Mouse (Mus musculus) E14TG2a.4 (cell line): ENCODE results near the gene Hadha.

Experiments
- H3K27me3 ChIP-seq: 2 replicates; pipeline ENCODE4 v1.6.1; 2014; ENCODE audit warnings: low read length, control low read depth; ENCODE audit not compliant: insufficient read depth
- H3K36me3 ChIP-seq: 2 replicates; pipeline ENCODE4 v1.6.1; 2014; ENCODE audit warnings: low read length, control low read depth; ENCODE audit not compliant: insufficient read depth
- H3K4me1 ChIP-seq: replicated peaks from 2 replicates; pipeline ENCODE4 v1.6.1; 2014; ENCODE audit warnings: low read depth, low read length, control low read depth
- H3K4me3 ChIP-seq: replicated peaks from 2 replicates; pipeline ENCODE4 v1.5.1; 2014; ENCODE audit warnings: mild to moderate bottlenecking, low read length
- H3K9me3 ChIP-seq: 2 replicates; pipeline ENCODE4 v1.6.1; 2014; ENCODE audit warnings: low read length, control low read depth
- CTCF ChIP-seq: conservative IDR thresholded peaks from 2 replicates; pipeline ENCODE4 v1.5.1; 2014; ENCODE audit warnings: low read length
- NANOG ChIP-seq: IDR thresholded peaks from 2 replicates; pipeline ENCODE4 v1.6.1; 2014; ENCODE audit warnings: borderline replicate concordance, low read length, mixed read lengths
- POU5F1 ChIP-seq: IDR thresholded peaks from 2 replicates; pipeline ENCODE4 v1.6.1; 2014; ENCODE audit warnings: low read length, borderline replicate concordance

Gene Hadha

DNA sequence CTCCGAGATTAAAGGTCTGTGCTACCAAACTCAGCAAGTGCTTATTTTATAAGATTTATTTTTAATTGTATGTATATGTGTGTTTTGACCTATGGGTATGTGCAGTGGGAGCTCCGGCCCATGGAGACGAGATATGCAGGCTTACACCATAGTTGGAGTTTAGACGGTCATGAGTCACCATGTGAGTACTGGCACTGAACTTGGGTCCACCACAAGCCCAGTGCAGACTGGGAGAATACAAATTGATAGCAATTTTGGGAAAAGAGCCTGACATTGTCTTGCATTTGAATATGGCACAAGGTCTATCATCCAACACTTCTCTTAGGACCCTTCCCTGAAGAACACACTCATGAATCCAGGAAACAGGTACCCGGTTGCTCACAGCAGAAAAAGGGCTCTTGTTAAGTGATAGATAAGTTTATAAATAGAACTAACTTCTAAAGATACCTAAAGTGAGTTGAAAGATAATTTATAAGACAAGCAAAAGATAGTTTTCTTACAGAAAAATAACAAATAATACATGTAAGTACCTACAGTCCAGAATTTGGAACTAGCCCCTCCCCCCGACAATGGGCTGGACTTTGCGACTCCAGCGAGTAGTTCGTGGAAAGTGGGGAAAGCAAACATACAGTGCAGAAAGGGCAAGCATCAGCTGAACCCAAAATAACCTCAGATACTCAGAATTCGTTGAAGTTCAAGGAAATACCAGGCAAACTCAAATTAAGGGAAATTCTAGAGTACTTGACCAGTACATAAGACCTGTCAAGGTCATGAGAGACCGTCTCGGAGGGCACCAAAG lies 32.9 kb upstream of the Hadha start:
- Histone ChIP-seq H3K9me3 (no peaks in the 10 kb centered on the region), H3K4me1 (peaks cover 9% of the 10 kb centered on the region; the same call in 1 of the 2 replicates), H3K27me3 (no peaks in the 10 kb centered on the region), H3K36me3 (peaks cover 42% of the 10 kb centered on the region), H3K4me3 (no peak overlapping the region)
- TF ChIP-seq CTCF (no peak), NANOG (no peak), POU5F1 (no peak)

DNA sequence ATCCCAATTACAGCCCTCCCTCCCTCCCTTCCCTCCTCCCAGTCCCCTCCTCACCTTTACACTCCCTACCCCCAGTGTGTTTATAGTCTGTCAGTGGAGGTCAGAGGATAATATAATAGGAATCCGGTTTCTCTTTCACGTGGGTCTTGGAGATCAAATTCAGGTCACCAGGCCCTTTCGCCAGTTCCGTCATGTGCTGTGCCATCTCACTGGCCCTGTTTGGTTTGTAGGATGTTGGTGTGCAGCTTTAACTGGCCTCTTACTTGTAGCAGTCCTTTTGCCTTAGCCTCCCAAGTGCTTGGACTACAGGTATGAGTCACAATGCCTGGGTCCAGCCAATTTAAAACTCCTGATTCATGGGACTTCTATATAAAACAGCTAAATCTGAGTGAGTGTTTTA lies 20.8 kb upstream of the Hadha start:
- no peak for TF ChIP-seq CTCF
- TF ChIP-seq NANOG: no peak
- no peak for TF ChIP-seq POU5F1
- H3K9me3 ChIP-seq: no peaks in the 10 kb centered on the region
- H3K4me3 ChIP-seq: no peak overlapping the region
- no peaks in the 10 kb centered on the region for H3K27me3 ChIP-seq
- H3K36me3 ChIP-seq: peaks cover 73% of the 10 kb centered on the region
- peaks cover 51% of the 10 kb centered on the region for H3K4me1 ChIP-seq

DNA sequence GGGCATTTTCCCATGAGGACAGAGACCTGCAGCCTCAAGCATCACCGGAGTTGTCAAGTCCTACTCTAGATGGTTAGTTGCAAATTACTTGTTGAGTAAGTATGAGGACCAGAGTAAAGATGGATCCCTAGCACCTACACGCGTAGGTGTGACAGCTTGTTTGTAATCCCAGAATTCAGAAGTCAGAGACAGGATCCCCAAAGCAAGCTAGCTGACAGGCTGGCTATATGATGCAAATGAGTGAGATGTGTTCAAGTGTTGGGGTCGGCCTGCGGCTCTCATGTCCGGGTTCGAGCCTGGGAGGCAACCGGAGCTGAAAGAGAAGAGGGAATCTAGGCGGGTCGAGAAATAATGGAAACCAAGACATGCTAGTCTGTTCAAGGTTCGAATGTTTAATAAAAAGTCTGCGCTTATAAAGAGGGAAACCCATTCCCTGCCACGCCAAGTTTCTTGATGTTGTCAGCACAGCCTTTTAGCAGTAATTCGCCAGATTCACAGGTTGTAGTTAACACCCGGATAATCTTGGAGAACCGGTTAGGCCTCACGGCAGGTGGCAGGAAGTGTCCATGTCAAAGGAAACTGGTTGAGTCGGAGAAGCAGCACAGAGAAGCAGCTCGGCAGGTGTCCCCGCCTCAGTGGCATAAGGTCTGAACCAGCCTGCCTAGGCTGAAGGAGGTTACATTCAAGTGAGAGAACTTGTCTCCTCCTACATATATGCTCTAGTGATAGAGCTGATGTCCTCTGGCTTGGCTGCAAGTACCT lies 18.1 kb upstream of the Hadha start:
- Histone ChIP-seq H3K4me3 (peak overlapping the region; percentile 51), H3K36me3 (peaks cover 69% of the 10 kb centered on the region), H3K27me3 (no peaks in the 10 kb centered on the region), H3K9me3 (no peaks in the 10 kb centered on the region), H3K4me1 (peaks cover 59% of the 10 kb centered on the region)
- TF ChIP-seq NANOG: no peak
- no peak for TF ChIP-seq CTCF
- no peak for TF ChIP-seq POU5F1

DNA sequence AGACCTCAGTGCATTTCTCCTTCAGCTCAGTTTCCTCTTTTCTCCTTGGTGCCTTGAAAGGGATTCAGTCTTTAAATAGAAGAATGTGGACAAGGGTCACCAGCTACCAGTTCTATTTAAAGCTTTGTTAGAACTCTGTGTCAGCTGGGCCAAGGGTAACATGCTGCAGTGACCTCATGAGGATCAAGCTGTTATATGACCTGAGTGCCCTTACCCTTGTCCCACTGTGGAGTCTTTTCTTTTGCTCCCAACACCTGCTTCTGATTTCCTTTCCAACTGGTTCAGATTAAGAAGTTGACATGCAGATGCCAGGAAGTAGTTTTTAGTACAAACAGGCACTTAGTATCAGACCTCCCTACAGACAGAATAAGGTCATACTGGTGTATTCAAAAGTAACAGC lies 17.2 kb upstream of the Hadha start:
- H3K4me1 ChIP-seq: peaks cover 59% of the 10 kb centered on the region
- H3K27me3 ChIP-seq: no peaks in the 10 kb centered on the region

DNA sequence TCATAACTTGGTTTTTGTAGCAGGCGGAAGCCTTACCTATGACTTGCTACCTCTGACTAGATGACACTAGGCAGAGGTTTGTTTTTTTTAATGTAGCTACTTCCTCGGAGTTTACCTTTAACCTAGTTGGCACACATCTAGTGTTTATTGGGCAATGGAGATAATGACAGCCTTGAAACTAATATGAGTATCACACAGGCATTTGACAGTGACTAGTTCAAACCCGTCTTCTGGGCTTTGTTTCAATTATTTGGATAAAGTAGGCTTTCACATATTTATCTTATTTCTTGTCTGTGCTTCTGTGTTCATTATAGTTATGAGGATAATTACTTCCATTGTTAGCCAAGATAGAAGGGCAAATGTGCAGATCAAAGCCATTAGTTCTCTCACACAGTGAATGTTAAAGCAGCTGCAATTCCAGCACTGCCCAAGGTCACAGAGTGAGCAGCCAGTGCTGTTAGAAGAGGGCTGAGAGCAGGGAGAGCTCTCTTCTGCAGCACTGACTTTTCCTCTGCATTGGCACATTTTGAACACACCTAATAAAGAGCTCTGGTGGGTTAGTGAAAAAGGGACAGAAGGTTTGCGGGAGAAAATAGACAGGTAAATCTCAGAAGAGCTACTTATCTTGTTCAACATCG lies 15.5 kb upstream of the Hadha start:
- Histone ChIP-seq H3K4me3 (no peak overlapping the region), H3K36me3 (peaks cover 51% of the 10 kb centered on the region), H3K27me3 (no peaks in the 10 kb centered on the region), H3K9me3 (no peaks in the 10 kb centered on the region), H3K4me1 (peaks cover 50% of the 10 kb centered on the region)
- TF ChIP-seq CTCF (no peak), POU5F1 (no peak), NANOG (no peak)

More for the DNA sequence above, 17.2 kb upstream of the Hadha start:
- H3K36me3 ChIP-seq: peaks cover 66% of the 10 kb centered on the region
- H3K4me3 ChIP-seq: no peak overlapping the region
- H3K9me3 ChIP-seq: no peaks in the 10 kb centered on the region
- no peak for TF ChIP-seq CTCF
- TF ChIP-seq POU5F1: no peak
- TF ChIP-seq NANOG: no peak

DNA sequence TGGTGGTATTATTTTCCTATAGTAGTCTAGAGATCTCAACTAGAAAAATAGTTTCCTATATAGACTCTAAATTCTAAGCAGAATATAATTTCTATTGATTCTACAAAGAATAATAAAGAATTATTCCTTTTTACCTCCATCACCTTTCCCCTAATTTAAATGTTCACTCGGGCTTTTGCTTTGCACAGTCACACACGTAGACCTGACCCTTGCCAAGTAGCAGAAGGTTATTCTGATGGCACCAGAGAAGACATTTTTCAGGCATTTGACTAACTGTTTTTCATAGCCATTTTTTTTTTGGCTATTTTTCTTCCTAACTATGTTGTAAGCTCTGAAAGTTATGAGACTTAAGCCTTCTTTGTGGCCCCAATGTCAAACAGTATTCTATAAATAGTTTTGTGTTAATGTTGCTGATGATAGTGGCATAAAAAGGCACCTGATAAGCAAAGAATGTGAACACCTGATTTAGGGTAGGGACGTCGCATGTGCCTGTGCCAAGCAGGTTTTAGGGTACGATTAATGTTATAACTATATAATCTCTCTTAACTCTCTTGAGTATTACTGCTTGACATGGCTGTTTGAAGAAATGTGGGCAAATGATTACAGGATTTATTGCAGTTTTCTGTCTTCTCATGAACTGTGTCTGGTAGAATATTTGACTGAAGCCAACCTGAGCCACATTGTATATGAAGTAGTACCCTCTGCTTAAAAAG lies 10.4 kb upstream of the Hadha start:
- Histone ChIP-seq H3K27me3 (no peaks in the 10 kb centered on the region), H3K4me3 (no peak overlapping the region), H3K9me3 (no peaks in the 10 kb centered on the region), H3K36me3 (peaks cover 32% of the 10 kb centered on the region), H3K4me1 (peaks cover 4% of the 10 kb centered on the region; the same call in 1 of the 2 replicates)
- no peak for TF ChIP-seq POU5F1
- no peak for TF ChIP-seq CTCF
- no peak for TF ChIP-seq NANOG

DNA sequence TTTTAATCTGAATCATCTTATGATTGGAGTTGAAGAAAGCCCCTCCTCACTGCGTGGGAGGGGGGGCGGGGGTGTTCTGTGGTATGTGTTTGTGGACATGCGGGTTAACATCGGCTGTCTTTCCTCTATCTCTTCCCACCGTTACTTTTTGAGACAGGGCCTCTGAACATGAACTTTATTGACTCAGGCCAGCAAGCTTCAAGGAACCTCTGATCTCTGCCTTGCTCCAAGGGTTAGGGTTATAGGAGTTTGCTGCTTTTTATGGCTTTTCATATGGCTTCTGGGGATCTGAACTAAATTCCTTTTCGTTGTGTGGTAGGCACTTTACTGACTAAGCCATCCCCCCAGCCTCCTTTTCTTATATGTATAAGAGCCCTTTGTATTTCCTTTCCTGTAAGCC lies 7.4 kb upstream of the Hadha start:
- Histone ChIP-seq H3K9me3 (no peaks in the 10 kb centered on the region), H3K4me3 (no peak overlapping the region), H3K36me3 (peaks cover 16% of the 10 kb centered on the region; the same call in 1 of the 2 replicates), H3K27me3 (no peaks in the 10 kb centered on the region), H3K4me1 (no peaks in the 10 kb centered on the region)
- TF ChIP-seq NANOG: no peak
- TF ChIP-seq CTCF: no peak
- no peak for TF ChIP-seq POU5F1
